Mouse (Mus musculus): ENCODE measurements around the gene Hipk2. TPM values are rescaled to one million over a fixed set of nuclear protein-coding genes. Genes with fewer than 3 reads are reported as not detected.
"Not testable (repeated sequence)": the region's sequence is repeated elsewhere in the genome, so short reads cannot be mapped to it uniquely, and the experiment has no call there.

Gene Hipk2
- polyA plus RNA-seq, 1 experiment from 2014 or later, result 21.5 TPM

DNA sequence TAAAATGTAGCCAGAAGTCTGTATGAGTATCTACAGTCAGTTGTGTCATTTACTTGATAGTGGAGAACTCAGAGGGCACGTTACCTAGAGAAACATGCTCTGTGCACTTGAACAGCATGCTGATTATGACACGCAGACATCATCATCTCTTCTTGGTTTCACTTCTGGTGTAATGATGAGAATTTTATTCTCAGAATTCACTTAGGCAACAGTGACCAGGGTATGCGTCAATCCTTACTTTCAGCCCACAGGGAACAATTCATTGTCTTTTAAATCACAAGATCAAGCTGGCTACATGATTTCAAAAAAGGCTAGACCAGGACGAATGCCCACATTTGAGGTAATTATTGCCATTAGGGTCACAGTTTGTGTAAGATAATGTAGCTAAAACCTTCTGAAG is 185.3 kb downstream of the Hipk2 start:
- WGBS, result 83% methylated on average over 4 of the region's 4 CpGs
- H3K9ac ChIP-seq (ENCODE audit: low read length), result no peak overlapping the region
- no peak for ATAC-seq (ENCODE audit: insufficient read depth, low FRiP score)
- no peaks in the 10 kb centered on the region for H3K9me3 ChIP-seq (replicated peaks; ENCODE audit: control insufficient read depth, low read length)
- H3K4me2 ChIP-seq (ENCODE audit: low read depth, low read length), result no peak overlapping the region
- H3K27me3 ChIP-seq (ENCODE audit: control insufficient read depth, insufficient read depth, low read length), result no peaks in the 10 kb centered on the region
- H3K4me3 ChIP-seq (replicated peaks; ENCODE audit: low read length), result no peak overlapping the region
- no peaks in the 10 kb centered on the region for H3K4me1 ChIP-seq (ENCODE audit: control insufficient read depth, insufficient read depth, low read length)
- no peaks in the 10 kb centered on the region for H3K36me3 ChIP-seq (ENCODE audit: control insufficient read depth, insufficient read depth, low read length)
- no peak overlapping the region for H3K27ac ChIP-seq (ENCODE audit: low read length)

DNA sequence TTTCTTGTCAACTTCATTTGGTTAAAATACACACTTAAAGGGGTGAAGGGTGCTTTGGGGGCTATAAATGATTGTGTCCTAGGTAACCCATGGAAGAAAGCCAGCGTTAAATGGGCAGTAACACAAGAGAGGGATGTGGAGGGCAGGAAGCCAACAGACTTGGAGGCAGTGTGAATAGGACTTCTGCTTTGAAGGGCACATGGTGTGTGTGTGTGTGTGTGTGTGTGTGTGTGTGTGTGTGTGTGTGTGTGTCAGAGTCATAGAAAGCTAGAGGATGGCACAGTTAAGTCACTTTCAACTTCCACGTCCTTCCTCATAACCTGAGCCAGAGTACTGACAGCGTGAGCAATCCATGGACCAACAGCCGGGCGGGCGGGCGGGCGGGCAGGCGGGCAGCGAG is 187.1 kb downstream of the Hipk2 start:
- no peak overlapping the region for H3K4me2 ChIP-seq (ENCODE audit: low read depth, low read length)
- H3K36me3 ChIP-seq (ENCODE audit: control insufficient read depth, insufficient read depth, low read length), result no peaks in the 10 kb centered on the region
- ATAC-seq (ENCODE audit: insufficient read depth, low FRiP score), result no peak
- no peak overlapping the region for H3K27ac ChIP-seq (ENCODE audit: low read length)
- no peaks in the 10 kb centered on the region for H3K9me3 ChIP-seq (replicated peaks; ENCODE audit: control insufficient read depth, low read length)
- no peak overlapping the region for H3K4me3 ChIP-seq (replicated peaks; ENCODE audit: low read length)
- H3K27me3 ChIP-seq (ENCODE audit: control insufficient read depth, insufficient read depth, low read length), result no peaks in the 10 kb centered on the region
- no peak overlapping the region for H3K9ac ChIP-seq (ENCODE audit: low read length)
- no peaks in the 10 kb centered on the region for H3K4me1 ChIP-seq (ENCODE audit: control insufficient read depth, insufficient read depth, low read length)
- 90% methylated on average over 10 of the region's 10 CpGs for WGBS

- H3K27ac ChIP-seq (ENCODE audit: low read length), result no peak overlapping the region
- no peaks in the 10 kb centered on the region for H3K36me3 ChIP-seq (ENCODE audit: control insufficient read depth, insufficient read depth, low read length)
- no peaks in the 10 kb centered on the region for H3K27me3 ChIP-seq (ENCODE audit: control insufficient read depth, insufficient read depth, low read length)
- no peak overlapping the region for H3K9ac ChIP-seq (ENCODE audit: low read length)
- WGBS, result 68% methylated on average over 11 of the region's 11 CpGs
- no peaks in the 10 kb centered on the region for H3K9me3 ChIP-seq (replicated peaks; ENCODE audit: control insufficient read depth, low read length)
- no peak for ATAC-seq (ENCODE audit: insufficient read depth, low FRiP score)
- H3K4me1 ChIP-seq (ENCODE audit: control insufficient read depth, insufficient read depth, low read length), result no peaks in the 10 kb centered on the region
- H3K4me2 ChIP-seq (ENCODE audit: low read depth, low read length), result no peak overlapping the region
- H3K4me3 ChIP-seq (replicated peaks; ENCODE audit: low read length), result no peak overlapping the region
Measured at GRCm38 (mm10) chr6:38687216-38687615, 188.7 kb downstream of the Hipk2 start.

DNA sequence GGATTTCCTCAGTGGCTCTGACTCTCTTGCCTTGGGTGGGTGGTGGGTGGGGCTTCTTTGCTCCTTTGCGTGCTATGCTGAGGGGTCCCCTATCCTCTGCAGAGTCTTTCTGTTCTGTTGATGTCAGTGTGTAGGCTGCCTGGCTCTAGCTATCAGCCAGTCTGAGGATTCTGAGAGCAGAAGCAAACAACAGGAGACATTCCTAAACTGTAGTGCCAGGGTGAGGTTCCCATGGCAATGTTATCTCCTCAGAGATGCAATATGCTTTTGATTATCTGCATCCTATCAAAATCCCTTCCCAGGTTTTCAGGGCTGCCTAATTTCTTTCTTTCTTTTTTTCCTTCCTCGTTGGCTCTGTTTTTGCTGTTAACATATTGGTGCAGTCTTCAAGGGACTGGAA is 193.4 kb downstream of the Hipk2 start:
- no peak overlapping the region for H3K9ac ChIP-seq (ENCODE audit: low read length)
- H3K27ac ChIP-seq (ENCODE audit: low read length), result no peak overlapping the region
- H3K9me3 ChIP-seq (replicated peaks; ENCODE audit: control insufficient read depth, low read length), result no peaks in the 10 kb centered on the region
- H3K4me2 ChIP-seq (ENCODE audit: low read depth, low read length), result no peak overlapping the region
- no peaks in the 10 kb centered on the region for H3K27me3 ChIP-seq (ENCODE audit: control insufficient read depth, insufficient read depth, low read length)
- no peak for ATAC-seq (ENCODE audit: insufficient read depth, low FRiP score)
- no peak overlapping the region for H3K4me3 ChIP-seq (replicated peaks; ENCODE audit: low read length)
- WGBS, result 77% methylated on average over 2 of the region's 2 CpGs
- H3K4me1 ChIP-seq (ENCODE audit: control insufficient read depth, insufficient read depth, low read length), result no peaks in the 10 kb centered on the region
- no peaks in the 10 kb centered on the region for H3K36me3 ChIP-seq (ENCODE audit: control insufficient read depth, insufficient read depth, low read length)

DNA sequence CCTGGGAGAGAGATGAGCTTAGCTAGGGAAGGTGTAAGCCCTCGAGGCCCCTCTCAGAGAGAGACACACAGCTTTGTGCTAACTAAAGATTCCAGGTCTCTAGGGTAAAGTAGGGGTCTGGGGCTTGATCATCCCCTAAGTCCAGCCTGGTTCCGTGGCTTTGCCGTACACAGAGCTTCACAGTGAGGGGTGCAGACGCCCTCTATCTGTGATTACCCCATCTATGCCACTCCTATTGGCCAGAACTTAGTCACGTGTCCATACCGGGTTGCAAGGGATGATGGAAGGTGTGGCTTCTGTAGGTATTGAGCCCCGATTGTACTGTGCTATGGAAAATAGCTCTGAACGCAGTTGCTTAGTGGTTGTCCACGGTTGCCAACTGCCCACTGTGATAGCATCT is 198.3 kb downstream of the Hipk2 start:
- Histone ChIP-seq H3K27me3 (ENCODE audit: control insufficient read depth, insufficient read depth, low read length) (no peaks in the 10 kb centered on the region), H3K36me3 (ENCODE audit: control insufficient read depth, insufficient read depth, low read length) (no peaks in the 10 kb centered on the region), H3K4me2 (ENCODE audit: low read depth, low read length) (no peak overlapping the region), H3K9ac (ENCODE audit: low read length) (no peak overlapping the region), H3K27ac (ENCODE audit: low read length) (no peak overlapping the region), H3K9me3 (replicated peaks; ENCODE audit: control insufficient read depth, low read length) (no peaks in the 10 kb centered on the region), H3K4me1 (ENCODE audit: control insufficient read depth, insufficient read depth, low read length) (no peaks in the 10 kb centered on the region), H3K4me3 (replicated peaks; ENCODE audit: low read length) (no peak overlapping the region)
- WGBS, result 72% methylated on average over 9 of the region's 9 CpGs
- ATAC-seq (ENCODE audit: insufficient read depth, low FRiP score), result no peak

DNA sequence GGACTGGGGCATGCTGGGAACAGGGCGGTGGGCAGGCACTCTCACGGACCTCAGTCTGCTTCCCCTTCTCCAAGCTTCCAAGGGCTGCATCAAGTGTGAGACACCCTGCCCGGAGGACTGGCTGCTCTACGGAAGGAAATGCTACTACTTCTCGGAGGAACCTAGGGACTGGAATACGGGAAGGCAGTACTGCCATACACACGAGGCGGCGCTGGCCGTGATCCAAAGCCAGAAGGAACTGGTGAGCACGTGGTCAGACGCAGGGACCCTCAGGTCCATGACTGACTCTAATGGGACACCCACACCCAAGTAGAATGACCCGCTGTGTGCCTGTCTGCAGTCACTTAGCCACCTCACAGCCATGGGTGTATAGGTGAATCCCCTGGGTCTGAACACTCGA is 199.2 kb downstream of the Hipk2 start:
- no peak overlapping the region for H3K9ac ChIP-seq (ENCODE audit: low read length)
- 73% methylated on average over 14 of the region's 14 CpGs for WGBS
- no peaks in the 10 kb centered on the region for H3K27me3 ChIP-seq (ENCODE audit: control insufficient read depth, insufficient read depth, low read length)
- H3K4me1 ChIP-seq (ENCODE audit: control insufficient read depth, insufficient read depth, low read length), result no peaks in the 10 kb centered on the region
- no peaks in the 10 kb centered on the region for H3K9me3 ChIP-seq (replicated peaks; ENCODE audit: control insufficient read depth, low read length)
- no peak overlapping the region for H3K4me2 ChIP-seq (ENCODE audit: low read depth, low read length)
- H3K27ac ChIP-seq (ENCODE audit: low read length), result no peak overlapping the region
- ATAC-seq (ENCODE audit: insufficient read depth, low FRiP score), result no peak
- H3K36me3 ChIP-seq (ENCODE audit: control insufficient read depth, insufficient read depth, low read length), result no peaks in the 10 kb centered on the region
- H3K4me3 ChIP-seq (replicated peaks; ENCODE audit: low read length), result no peak overlapping the region

DNA sequence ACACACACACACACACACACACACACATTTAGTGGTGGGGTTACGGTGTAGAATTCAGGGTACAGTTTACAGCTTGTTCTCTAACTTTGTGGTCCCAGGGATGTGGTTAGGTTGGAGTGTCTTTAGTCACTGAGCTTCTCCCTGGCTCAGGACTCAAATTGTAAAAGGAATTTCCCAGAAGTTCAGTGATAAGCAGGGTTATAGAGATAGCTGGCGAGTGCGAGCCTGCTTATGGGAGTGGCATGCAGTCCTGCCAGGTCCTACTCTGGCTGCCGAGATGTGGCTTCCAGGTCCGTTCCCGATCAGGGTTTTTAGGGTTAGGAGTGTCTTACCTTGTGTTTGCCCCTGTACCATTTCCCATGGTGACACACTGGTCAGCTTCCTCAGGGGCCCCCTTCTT is 199.7 kb downstream of the Hipk2 start:
- 64% methylated on average over 6 of the region's 6 CpGs for WGBS
- Histone ChIP-seq H3K36me3 (ENCODE audit: control insufficient read depth, insufficient read depth, low read length) (no peaks in the 10 kb centered on the region), H3K9ac (ENCODE audit: low read length) (no peak overlapping the region), H3K27ac (ENCODE audit: low read length) (no peak overlapping the region), H3K4me1 (ENCODE audit: control insufficient read depth, insufficient read depth, low read length) (no peaks in the 10 kb centered on the region), H3K4me3 (replicated peaks; ENCODE audit: low read length) (no peak overlapping the region), H3K27me3 (ENCODE audit: control insufficient read depth, insufficient read depth, low read length) (no peaks in the 10 kb centered on the region), H3K9me3 (replicated peaks; ENCODE audit: control insufficient read depth, low read length) (no peaks in the 10 kb centered on the region), H3K4me2 (ENCODE audit: low read depth, low read length) (no peak overlapping the region)
- ATAC-seq (ENCODE audit: insufficient read depth, low FRiP score), result no peak

- H3K9me3 ChIP-seq (replicated peaks; ENCODE audit: control insufficient read depth, low read length), result no peaks in the 10 kb centered on the region
- no peaks in the 10 kb centered on the region for H3K36me3 ChIP-seq (ENCODE audit: control insufficient read depth, insufficient read depth, low read length)
- ATAC-seq (ENCODE audit: insufficient read depth, low FRiP score), result no peak
- H3K9ac ChIP-seq (ENCODE audit: low read length), result no peak overlapping the region
- no peak overlapping the region for H3K27ac ChIP-seq (ENCODE audit: low read length)
- H3K4me1 ChIP-seq (ENCODE audit: control insufficient read depth, insufficient read depth, low read length), result no peaks in the 10 kb centered on the region
- H3K4me2 ChIP-seq (ENCODE audit: low read depth, low read length), result no peak overlapping the region
- WGBS, result 82% methylated on average over 3 of the region's 3 CpGs
- no peaks in the 10 kb centered on the region for H3K27me3 ChIP-seq (ENCODE audit: control insufficient read depth, insufficient read depth, low read length)
- no peak overlapping the region for H3K4me3 ChIP-seq (replicated peaks; ENCODE audit: low read length)
Measured at GRCm38 (mm10) chr6:38672011-38672410, 204.0 kb downstream of the Hipk2 start.

DNA sequence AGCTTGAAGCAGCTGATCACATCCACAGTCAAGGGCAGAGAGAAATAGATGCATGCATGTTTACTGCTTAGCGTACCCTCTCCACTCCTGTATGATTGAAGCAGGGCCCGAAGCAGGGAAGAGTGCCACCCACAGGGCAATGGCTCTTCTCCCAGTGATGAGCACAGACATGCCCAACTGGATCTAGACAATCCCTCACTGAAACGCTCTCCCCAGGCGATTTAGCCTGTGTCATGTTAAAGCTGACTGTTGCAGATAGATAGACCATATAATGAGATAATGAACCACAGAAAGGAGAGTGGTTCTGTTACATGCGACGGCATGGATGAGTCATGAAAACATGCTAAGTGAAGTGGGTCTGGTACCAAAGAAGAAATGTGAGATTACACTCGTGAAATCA is 204.7 kb downstream of the Hipk2 start:
- H3K36me3 ChIP-seq (ENCODE audit: control insufficient read depth, insufficient read depth, low read length), result no peaks in the 10 kb centered on the region
- no peaks in the 10 kb centered on the region for H3K4me1 ChIP-seq (ENCODE audit: control insufficient read depth, insufficient read depth, low read length)
- no peak overlapping the region for H3K9ac ChIP-seq (ENCODE audit: low read length)
- no peak overlapping the region for H3K27ac ChIP-seq (ENCODE audit: low read length)
- no peaks in the 10 kb centered on the region for H3K27me3 ChIP-seq (ENCODE audit: control insufficient read depth, insufficient read depth, low read length)
- H3K4me2 ChIP-seq (ENCODE audit: low read depth, low read length), result no peak overlapping the region
- ATAC-seq (ENCODE audit: insufficient read depth, low FRiP score), result no peak
- H3K4me3 ChIP-seq (replicated peaks; ENCODE audit: low read length), result no peak overlapping the region
- H3K9me3 ChIP-seq (replicated peaks; ENCODE audit: control insufficient read depth, low read length), result no peaks in the 10 kb centered on the region
- 79% methylated on average over 7 of the region's 7 CpGs for WGBS

DNA sequence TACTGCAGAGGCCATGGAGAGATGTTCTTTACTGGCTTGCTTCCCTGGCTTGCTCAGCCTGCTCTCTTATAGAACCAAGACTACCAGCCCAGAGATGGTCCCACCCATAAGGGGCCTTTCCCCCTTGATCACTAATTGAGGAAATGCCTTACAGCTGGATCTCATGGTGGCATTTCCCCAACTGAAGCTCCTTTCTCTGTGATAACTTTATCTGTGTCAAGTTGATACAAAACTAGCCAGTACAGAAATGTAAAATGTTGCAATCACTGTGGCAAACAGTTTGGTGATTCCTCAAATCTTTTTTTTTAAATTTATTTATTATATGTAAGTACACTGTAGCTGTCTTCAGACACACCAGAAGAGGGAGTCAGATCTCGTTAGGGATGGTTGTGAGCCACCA is 205.5 kb downstream of the Hipk2 start:
- not testable (repeated sequence) for H3K4me2 ChIP-seq (ENCODE audit: low read depth, low read length); H3K4me3 ChIP-seq (replicated peaks; ENCODE audit: low read length); ATAC-seq (ENCODE audit: insufficient read depth, low FRiP score); H3K4me1 ChIP-seq (ENCODE audit: control insufficient read depth, insufficient read depth, low read length); H3K36me3 ChIP-seq (ENCODE audit: control insufficient read depth, insufficient read depth, low read length); H3K27ac ChIP-seq (ENCODE audit: low read length); H3K9me3 ChIP-seq (replicated peaks; ENCODE audit: control insufficient read depth, low read length); H3K9ac ChIP-seq (ENCODE audit: low read length); H3K27me3 ChIP-seq (ENCODE audit: control insufficient read depth, insufficient read depth, low read length)
- 85% methylated on average over 1 of the region's 1 CpGs for WGBS
